Mouse (Mus musculus): ENCODE results near the gene Foxc1.

The Foxc1 gene

GRCm38 (mm10) chr13:31849258-31849971, 43.0 kb downstream of the Foxc1 start:
- DNase-seq, result no peak

- no peak for DNase-seq
These were observed 47.1 kb downstream of the Foxc1 start for GRCm38 (mm10) chr13:31853564-31853963.

- DNase-seq, result no peak
These were observed 47.6 kb downstream of the Foxc1 start for GRCm38 (mm10) chr13:31854000-31854399.

GRCm38 (mm10) chr13:31860200-31860599, 53.8 kb downstream of the Foxc1 start:
- DNase-seq, result no peak

Data from cerebellum, postnatal 25 days (tissue).